Mouse (Mus musculus) kidney, embryonic 16.5 days (tissue): Measurements from ENCODE around the gene Rnf145. TPM values are rescaled to one million over a fixed set of nuclear protein-coding genes. Genes with fewer than 3 reads are reported as not detected.
"Not testable (repeated sequence)": the region's sequence is repeated elsewhere in the genome, so short reads cannot be mapped to it uniquely, and the experiment has no call there.

Source experiments
- ATAC-seq: fragments of 200-750 bp; cut with Nextera tagmentation; 2 replicates; pipeline ENCODE4 v1.8.0; 2017; ENCODE audit warnings: moderate TSS enrichment; ENCODE audit not compliant: low FRiP score, low TSS enrichment
- H3K27ac ChIP-seq: fragments of 300-500 bp; sonication (generic); 2 replicates; pipeline ENCODE4 v1.5.1; 2014; ENCODE audit warnings: low read length
- H3K27me3 ChIP-seq: fragments of 300-500 bp; sonication (generic); 2 replicates; pipeline ENCODE4 v1.6.1; 2014; ENCODE audit warnings: low read length, control low read depth, mixed read lengths; ENCODE audit not compliant: insufficient read depth
- H3K36me3 ChIP-seq: fragments of 300-500 bp; sonication (generic); 2 replicates; pipeline ENCODE4 v1.6.1; 2014; ENCODE audit warnings: low read length, control low read depth, mixed read lengths; ENCODE audit not compliant: insufficient read depth
- H3K4me1 ChIP-seq: fragments of 300-500 bp; sonication (generic); 2 replicates; pipeline ENCODE4 v1.6.1; 2014; ENCODE audit warnings: low read length, control low read depth, mixed read lengths; ENCODE audit not compliant: insufficient read depth
- H3K4me2 ChIP-seq: fragments of 300-500 bp; sonication (generic); replicated peaks from 2 replicates; pipeline ENCODE4 v1.6.1; 2014; ENCODE audit warnings: low read depth, low read length
- H3K4me3 ChIP-seq: fragments of 300-500 bp; sonication (generic); 2 replicates; pipeline ENCODE4 v1.5.1; 2014; ENCODE audit warnings: mild to moderate bottlenecking, low read length
- H3K9ac ChIP-seq: fragments of 300-500 bp; sonication (generic); replicated peaks from 2 replicates; pipeline ENCODE4 v1.6.1; 2014; ENCODE audit warnings: low read length
- H3K9me3 ChIP-seq: fragments of 300-500 bp; sonication (generic); 2 replicates; pipeline ENCODE4 v1.6.1; 2016; ENCODE audit warnings: low read length, control low read depth
- WGBS: fragments of 180-500 bp; shearing (Covaris S2); extraction: QIAGEN DNeasy Blood & Tissue Kit; methylation state at CpG from one replicate; pipeline ENCODE4 v1.1.7; 2014; 5-methylcytosine and 5-hydroxymethylcytosine counted together
- polyA plus RNA-seq: library from polyadenylated mRNA; unstranded; fragments of >200 nt; fragmentation: Nextera tagmentation; extraction: Ambion mirVana; gene quantifications from 2 replicates; pipeline ENCODE4 v1.2.1, GENCODE M21; 2015

The Rnf145 gene
- polyA plus RNA-seq, 1 experiment from 2014 or later: 64.3 TPM

DNA sequence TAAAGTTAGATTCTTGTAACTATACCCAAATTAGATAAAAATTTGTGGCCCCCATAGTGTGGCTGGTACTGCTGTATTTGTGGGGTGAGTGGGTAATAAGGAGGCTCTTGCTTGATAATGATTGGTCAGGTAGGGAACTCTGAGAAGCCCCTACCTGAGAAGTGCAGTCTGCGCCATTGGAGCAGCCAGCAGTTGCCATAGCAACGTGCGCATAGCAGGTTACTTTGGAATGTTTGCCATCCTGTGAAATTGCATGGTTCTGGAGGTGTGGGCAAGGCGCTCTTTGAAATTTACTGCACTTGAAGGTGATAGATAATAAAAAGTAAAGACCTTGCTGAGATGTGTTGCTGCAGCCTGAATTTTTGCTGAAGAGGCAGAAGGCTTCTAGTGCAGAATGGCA is 35.6 kb downstream of the Rnf145 start:
- Histone ChIP-seq H3K9me3 (peaks cover 4% of the 10 kb centered on the region; the same call in 1 of the 2 replicates), H3K4me2 (no peak overlapping the region), H3K27me3 (no peaks in the 10 kb centered on the region), H3K4me1 (no peaks in the 10 kb centered on the region), H3K9ac (no peak overlapping the region), H3K4me3 (no peak overlapping the region), H3K27ac (no peak overlapping the region), H3K36me3 (peaks cover 57% of the 10 kb centered on the region)
- WGBS: 92% methylated on average over 4 of the region's 4 CpGs
- ATAC-seq: no peak

DNA sequence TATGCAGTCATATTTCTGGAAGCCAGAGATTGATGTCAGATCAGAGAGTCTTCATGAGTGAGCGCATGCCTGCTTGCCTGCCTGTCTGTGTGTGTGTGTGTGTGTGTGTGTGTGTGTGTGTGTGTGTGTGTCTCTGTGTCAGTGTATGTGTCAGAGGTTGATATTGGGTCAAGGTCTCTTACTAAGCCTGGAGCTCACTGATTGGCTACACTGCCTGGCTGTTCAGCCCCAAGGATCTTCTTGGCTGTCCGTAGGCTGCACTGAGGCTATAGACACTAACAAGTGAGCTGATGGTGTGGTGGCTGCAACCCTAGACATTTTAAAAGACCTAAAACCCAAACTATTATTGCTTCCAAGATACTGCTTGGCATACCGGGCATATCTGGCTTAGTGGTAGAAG is 39.8 kb downstream of the Rnf145 start:
- H3K4me1 ChIP-seq: no peaks in the 10 kb centered on the region
- no peak overlapping the region for H3K27ac ChIP-seq
- no peaks in the 10 kb centered on the region for H3K9me3 ChIP-seq
- 99% methylated on average over 3 of the region's 3 CpGs for WGBS
- H3K36me3 ChIP-seq: peaks cover 51% of the 10 kb centered on the region
- no peak overlapping the region for H3K4me2 ChIP-seq
- H3K27me3 ChIP-seq: no peaks in the 10 kb centered on the region
- ATAC-seq: no peak
- no peak overlapping the region for H3K4me3 ChIP-seq
- no peak overlapping the region for H3K9ac ChIP-seq

DNA sequence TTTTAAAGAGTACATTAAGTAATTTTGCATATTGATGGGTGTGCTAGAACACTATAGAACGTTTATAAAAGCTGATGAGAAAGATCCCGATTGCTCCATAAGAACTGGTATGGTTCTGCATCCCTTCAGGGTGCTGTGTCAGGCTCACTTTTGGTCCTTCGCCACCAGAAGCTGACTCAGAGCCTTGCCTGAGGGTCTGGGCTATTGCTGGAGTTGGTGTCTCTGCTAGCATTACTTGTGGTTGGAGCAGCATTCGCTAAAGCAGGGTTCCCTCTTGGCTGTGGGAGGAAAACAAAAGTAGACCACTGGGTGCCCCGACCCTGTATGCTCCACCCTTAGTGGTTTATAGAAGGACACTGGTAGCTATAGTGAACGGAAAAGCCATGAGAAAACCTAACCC is 40.7 kb downstream of the Rnf145 start:
- Histone ChIP-seq H3K27me3 (no peaks in the 10 kb centered on the region), H3K9me3 (no peaks in the 10 kb centered on the region), H3K27ac (no peak overlapping the region), H3K36me3 (peaks cover 57% of the 10 kb centered on the region), H3K4me3 (no peak overlapping the region), H3K9ac (no peak overlapping the region), H3K4me1 (no peaks in the 10 kb centered on the region), H3K4me2 (no peak overlapping the region)
- WGBS: 94% methylated on average over 6 of the region's 6 CpGs
- no peak for ATAC-seq

DNA sequence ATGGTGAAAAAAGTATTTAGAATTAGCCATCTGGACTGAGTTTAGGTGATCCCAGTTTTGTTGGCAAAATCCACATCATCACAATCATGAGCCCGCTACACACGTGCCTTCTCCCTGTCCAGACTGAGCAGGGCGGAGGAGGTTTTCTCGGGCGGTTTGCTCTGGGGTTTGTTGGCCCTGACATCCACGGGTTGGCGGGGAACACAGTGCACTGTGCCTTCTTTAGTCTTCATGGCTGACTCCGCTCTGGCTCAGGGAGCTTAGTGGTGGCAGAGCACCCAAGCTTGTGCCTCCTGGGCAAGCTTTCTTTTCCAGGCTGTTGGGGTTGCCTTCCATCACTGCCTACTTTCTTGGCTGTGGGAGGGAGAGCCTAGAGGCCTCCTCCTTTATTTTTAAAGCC is 41.6 kb downstream of the Rnf145 start:
- ATAC-seq: no peak
- Histone ChIP-seq H3K4me2 (no peak overlapping the region), H3K9ac (no peak overlapping the region), H3K36me3 (peaks cover 62% of the 10 kb centered on the region), H3K4me3 (no peak overlapping the region), H3K4me1 (no peaks in the 10 kb centered on the region), H3K27me3 (no peaks in the 10 kb centered on the region), H3K9me3 (no peaks in the 10 kb centered on the region), H3K27ac (no peak overlapping the region)
- WGBS: 91% methylated on average over 8 of the region's 8 CpGs

DNA sequence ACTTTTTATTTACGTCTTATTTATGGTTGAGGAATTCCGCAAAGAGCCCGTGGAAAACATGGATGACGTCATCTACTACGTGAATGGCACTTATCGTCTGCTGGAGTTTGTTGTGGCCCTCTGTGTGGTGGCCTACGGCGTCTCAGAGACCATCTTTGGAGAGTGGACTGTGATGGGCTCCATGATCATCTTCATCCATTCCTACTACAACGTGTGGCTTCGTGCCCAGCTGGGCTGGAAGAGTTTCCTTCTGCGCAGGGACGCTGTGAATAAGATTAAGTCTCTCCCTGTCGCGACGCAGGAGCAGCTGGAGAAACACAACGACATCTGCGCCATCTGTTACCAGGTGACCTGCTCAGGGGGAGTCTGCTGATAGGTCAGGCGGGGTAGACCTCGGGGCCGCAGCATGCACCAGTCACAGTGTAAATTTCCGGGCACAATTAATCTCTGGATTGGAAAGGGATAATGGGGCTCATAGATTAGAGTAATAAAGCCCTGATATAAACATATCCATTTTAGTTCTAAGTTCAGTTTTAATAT is 42.8 kb downstream of the Rnf145 start:
- H3K4me2 ChIP-seq: no peak overlapping the region
- H3K27me3 ChIP-seq: no peaks in the 10 kb centered on the region
- peaks cover 66% of the 10 kb centered on the region for H3K36me3 ChIP-seq
- H3K27ac ChIP-seq: no peak overlapping the region
- no peaks in the 10 kb centered on the region for H3K4me1 ChIP-seq
- no peak overlapping the region for H3K9ac ChIP-seq
- no peak for ATAC-seq
- 85% methylated on average over 21 of the region's 21 CpGs for WGBS
- no peak overlapping the region for H3K4me3 ChIP-seq
- no peaks in the 10 kb centered on the region for H3K9me3 ChIP-seq

DNA sequence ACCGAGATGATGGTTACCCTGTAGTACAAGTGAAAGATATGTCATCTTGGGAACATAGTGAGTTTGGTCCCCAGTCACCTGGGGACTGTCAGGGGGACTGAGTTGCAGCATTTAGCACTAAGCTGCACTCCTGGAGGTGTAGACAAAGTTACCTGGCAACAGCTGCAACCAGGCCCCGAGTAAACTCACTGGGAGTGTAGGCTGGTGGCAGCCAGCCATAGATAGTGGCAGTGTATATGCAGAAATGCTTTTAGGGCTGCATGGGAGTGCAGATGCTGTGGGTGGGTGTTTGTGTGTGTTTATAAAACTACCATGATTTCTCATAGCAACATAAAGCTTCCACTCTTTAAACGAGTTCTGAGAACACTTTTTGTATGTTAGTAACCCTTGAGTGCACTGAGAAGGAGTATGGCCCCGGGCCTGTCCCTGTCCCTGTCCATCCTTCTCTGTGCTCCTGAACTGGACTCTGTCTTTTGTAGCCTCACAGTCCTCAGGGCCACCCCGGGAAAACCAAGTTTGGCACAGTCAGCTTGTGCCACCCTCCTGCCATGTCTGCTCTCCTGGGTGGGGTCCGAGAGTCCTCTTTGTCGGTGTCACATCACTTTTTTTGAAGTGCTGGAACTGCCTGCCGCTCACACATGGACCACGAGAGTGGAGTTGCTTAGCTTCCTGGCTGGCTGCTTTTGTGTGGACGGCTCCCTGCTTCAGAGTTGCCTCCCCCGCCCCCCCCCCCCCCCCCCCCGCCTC is 43.8 kb downstream of the Rnf145 start:
- ATAC-seq: no peak
- Histone ChIP-seq H3K4me3 (no peak overlapping the region), H3K4me2 (no peak overlapping the region), H3K27me3 (no peaks in the 10 kb centered on the region), H3K27ac (no peak overlapping the region), H3K36me3 (peaks cover 65% of the 10 kb centered on the region), H3K9me3 (no peaks in the 10 kb centered on the region), H3K9ac (no peak overlapping the region), H3K4me1 (no peaks in the 10 kb centered on the region)
- WGBS: 79% methylated on average over 10 of the region's 12 CpGs

DNA sequence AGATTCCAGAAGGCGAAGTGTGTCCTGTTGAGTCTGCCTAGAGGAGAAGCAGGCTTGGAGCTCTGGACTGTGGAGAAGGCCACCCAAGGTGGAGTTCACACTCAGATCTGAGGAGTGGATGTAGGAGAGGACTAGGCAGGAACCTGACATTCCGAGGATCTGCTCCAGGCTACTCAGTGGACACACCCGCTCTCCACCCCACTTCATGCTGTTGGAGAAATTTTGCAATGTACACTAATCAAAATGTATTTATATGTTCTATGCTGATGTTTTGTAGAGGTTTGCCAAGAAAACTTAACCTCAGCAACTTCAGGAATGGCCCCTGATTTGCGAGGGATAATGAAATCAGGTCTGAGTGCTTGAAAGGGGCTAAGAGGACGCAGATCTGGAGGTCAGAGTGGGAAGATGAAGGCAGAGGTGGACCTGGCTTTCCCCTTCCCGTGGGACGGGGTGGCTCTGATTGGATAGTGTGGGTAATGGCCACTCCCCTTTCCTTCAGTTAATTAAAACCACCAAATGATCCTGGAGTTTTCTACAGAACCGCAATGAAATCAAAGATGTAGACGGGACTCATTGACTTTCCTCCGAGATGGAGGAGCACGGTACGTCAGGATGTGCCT is 45.6 kb downstream of the Rnf145 start:
- no peak for ATAC-seq
- H3K36me3 ChIP-seq: peaks cover 68% of the 10 kb centered on the region

DNA sequence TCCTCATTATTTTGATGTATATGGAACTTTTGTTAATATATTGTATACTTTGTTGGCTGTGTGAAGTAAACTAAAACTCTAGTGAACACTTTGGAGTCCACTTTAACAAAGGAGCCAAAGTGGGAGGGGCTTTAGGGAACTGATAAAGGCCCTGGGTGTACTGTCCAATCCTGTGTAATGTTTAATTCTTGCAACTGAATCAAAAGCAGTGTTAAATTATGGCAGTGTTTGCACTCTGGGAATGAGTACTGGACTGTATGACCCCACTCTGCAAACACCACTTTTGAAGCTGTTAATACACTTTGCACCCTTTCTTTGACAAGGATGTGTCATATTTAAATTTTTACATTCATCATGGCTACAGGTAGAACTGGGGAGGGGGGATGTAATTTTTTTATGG is 46.2 kb downstream of the Rnf145 start:
- Histone ChIP-seq H3K4me1 (no peaks in the 10 kb centered on the region), H3K9me3 (peaks cover 5% of the 10 kb centered on the region; the same call in 1 of the 2 replicates), H3K9ac (no peak overlapping the region), H3K27me3 (no peaks in the 10 kb centered on the region), H3K27ac (no peak overlapping the region), H3K36me3 (peaks cover 66% of the 10 kb centered on the region), H3K4me2 (no peak overlapping the region), H3K4me3 (no peak overlapping the region)
- ATAC-seq: no peak

More for the DNA sequence above, 45.6 kb downstream of the Rnf145 start:
- Histone ChIP-seq H3K4me1 (no peaks in the 10 kb centered on the region), H3K27ac (no peak overlapping the region), H3K9ac (no peak overlapping the region), H3K4me2 (no peak overlapping the region), H3K9me3 (peaks cover 2% of the 10 kb centered on the region; the same call in 1 of the 2 replicates), H3K27me3 (no peaks in the 10 kb centered on the region), H3K4me3 (no peak overlapping the region)
- WGBS: 90% methylated on average over 12 of the region's 12 CpGs

DNA sequence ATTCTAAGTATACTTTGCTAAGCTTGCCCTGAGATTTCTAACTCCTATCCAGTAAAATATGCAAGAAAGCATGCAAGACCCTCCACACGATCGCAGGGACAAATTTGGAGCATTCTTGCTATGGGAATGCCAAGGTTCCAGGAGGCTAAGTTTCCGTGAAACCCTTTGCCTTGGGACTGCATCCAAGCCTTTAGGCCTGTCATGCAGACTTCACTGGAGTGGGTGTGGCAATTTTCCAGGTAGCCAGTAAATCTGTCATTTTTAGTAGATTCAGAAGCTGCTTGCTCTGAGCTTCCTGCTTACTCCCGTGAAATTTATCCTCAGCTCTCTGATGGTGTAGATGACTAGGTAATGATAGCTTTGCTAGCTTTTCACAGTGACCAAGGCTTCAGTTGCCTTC is 51.6 kb downstream of the Rnf145 start:
- not testable (repeated sequence) for ATAC-seq, H3K9me3 ChIP-seq, H3K27me3 ChIP-seq, H3K27ac ChIP-seq, H3K4me2 ChIP-seq, H3K4me1 ChIP-seq, H3K9ac ChIP-seq, H3K4me3 ChIP-seq
- peaks cover 24% of the 10 kb centered on the region for H3K36me3 ChIP-seq
- 81% methylated on average over 4 of the region's 4 CpGs for WGBS

DNA sequence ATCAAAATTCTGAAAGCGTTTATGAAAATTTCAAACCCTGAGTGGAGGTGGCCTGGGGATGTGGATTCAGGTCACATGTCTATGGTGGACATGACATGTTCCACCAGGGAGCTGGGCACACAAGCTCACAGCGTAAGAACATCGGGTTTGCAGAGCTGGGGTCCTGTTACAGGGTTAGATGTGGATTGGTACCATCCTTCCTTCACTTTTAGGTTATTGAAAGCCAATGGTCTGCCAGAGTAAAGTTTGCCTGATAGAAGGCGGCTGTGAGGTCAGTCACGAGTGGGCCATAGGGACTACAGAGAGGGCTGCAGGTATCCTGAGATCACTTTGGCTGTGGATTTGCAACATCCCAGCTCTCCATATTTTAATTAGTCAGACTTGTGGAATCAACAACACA is 54.0 kb downstream of the Rnf145 start:
- Histone ChIP-seq H3K4me2 (no peak overlapping the region), H3K36me3 (peaks cover 5% of the 10 kb centered on the region), H3K9ac (no peak overlapping the region), H3K9me3 (peaks cover 5% of the 10 kb centered on the region; the same call in 1 of the 2 replicates), H3K4me3 (no peak overlapping the region), H3K27ac (no peak overlapping the region), H3K27me3 (no peaks in the 10 kb centered on the region), H3K4me1 (no peaks in the 10 kb centered on the region)
- WGBS: 93% methylated on average over 5 of the region's 5 CpGs
- no peak for ATAC-seq
